Mouse (Mus musculus): ENCODE results near the gene 1110032F04Rik.
"Not testable (repeated sequence)": the region's sequence is repeated elsewhere in the genome, so short reads cannot be mapped to it uniquely, and the experiment has no call there.

Gene 1110032F04Rik

GRCm38 (mm10) chr3:68869211-68869690 is at the start of gene 1110032F04Rik:
Gene 1110032F04Rik, plus strand, starts transcription at chr3:68869586.
- DNase-seq (ENCODE audit: low read depth, low spot score) = peak; percentile 76

GRCm38 (mm10) chr3:68821406-68821805 is 48.0 kb upstream of the 1110032F04Rik start:
- DNase-seq (ENCODE audit: low read depth, low spot score) = no peak

GRCm38 (mm10) chr3:68821926-68822341 is 47.5 kb upstream of the 1110032F04Rik start:
- no peak for DNase-seq (ENCODE audit: low read depth, low spot score)

DNA sequence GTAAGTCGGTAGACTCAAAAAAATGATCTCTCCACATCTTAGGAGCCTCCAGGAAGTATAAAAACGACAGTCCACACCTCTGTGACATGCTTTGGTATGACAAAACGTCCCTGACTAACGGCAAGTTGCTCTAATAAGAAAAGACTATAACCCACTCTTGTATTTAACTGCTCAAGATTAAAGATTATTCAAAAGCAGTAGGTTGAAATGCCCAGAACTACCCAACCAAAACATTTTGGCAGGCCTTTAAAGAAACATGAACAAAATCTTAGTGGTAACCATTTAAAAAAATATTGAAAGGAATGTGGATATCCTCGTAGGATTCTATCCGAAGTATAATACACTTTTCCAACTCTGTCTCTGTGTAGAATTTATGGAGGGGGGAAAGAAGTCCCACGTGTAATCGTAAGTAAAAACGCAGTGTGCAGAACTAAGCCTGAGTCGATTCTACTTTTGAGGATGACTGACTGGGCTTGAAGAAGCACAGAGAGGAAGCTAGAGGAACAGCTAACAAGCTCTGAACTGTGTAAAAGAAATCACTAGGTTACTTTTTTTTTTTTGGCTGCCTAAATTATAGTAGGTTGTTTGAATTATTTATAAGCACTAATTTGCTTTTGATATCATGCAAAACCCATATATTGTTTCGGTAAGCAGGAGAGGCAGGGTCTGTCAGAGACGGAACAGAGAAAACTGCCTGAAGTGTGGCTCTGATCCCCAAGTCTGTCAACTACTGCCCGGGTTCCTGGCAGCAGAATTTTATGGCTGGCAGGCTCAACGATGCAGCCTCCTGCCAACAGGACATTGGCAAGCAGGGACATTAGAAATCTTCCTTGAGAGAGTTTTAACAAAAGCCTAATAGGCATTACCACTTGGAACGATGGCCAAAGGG is 45.3 kb upstream of the 1110032F04Rik start:
- no peak for DNase-seq (ENCODE audit: low read depth, low spot score)

DNA sequence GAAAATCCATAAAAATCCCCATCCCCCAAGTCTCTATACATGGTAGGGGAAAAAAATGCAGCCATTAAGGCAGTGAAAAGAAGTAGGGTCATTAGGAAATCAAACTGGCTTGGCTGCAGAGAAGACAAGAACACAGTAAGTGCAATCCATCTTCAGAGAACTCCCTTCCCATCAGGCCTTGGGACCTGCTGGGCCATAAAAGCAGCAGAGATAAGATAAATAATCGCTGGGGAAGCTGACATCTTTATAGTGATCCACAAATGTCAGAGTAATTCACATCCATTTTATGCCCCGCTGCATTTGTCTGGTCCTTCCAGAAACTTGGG is 44.7 kb upstream of the 1110032F04Rik start:
- no peak for DNase-seq (ENCODE audit: low read depth, low spot score)

GRCm38 (mm10) chr3:68825151-68825550 is 44.2 kb upstream of the 1110032F04Rik start:
- DNase-seq (ENCODE audit: low read depth, low spot score) = no peak

GRCm38 (mm10) chr3:68827671-68828070 is 41.7 kb upstream of the 1110032F04Rik start:
- no peak for DNase-seq (ENCODE audit: low read depth, low spot score)

GRCm38 (mm10) chr3:68829944-68830343 is 39.4 kb upstream of the 1110032F04Rik start:
- peak; percentile 56 for DNase-seq (ENCODE audit: low read depth, low spot score)

DNA sequence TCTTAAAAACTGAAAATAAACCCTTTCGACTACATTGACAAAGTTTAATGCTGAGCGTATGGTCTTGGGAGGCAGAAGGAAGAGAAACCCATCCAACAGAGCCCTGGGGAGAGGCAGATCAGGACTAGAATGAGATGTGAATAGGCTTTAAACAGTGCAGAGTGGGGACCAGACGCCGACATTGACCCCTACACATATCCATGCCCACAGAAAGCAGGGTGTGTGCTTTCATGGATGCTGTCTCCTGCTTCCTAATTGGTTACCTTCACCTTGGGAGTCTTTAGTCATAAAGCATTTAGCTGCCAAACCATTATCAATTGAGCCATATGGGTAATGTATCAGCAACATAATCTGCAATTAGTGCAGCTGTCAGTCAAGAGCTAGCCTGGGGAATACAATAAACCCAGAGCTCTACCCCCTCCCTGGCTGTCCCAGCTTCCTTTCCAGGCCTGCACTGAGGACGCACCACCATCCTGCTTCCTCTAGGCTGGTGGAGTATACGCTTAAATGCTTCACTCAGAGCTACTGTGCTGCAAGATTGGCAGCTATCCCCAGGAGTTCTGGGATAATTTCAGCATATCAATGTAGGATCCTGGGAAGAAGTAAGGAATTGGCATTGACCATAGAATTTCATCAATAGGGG is 32.4 kb upstream of the 1110032F04Rik start:
- no peak for DNase-seq (ENCODE audit: low read depth, low spot score)

- no peak for DNase-seq (ENCODE audit: low read depth, low spot score)
These were observed 29.2 kb upstream of the 1110032F04Rik start for GRCm38 (mm10) chr3:68840206-68840605.

- DNase-seq (ENCODE audit: low read depth, low spot score) = no peak
These were observed 25.4 kb upstream of the 1110032F04Rik start for GRCm38 (mm10) chr3:68844025-68844424.

GRCm38 (mm10) chr3:68848323-68848722 is 21.1 kb upstream of the 1110032F04Rik start:
- no peak for DNase-seq (ENCODE audit: low read depth, low spot score)

GRCm38 (mm10) chr3:68852414-68852813 is 17.0 kb upstream of the 1110032F04Rik start:
- no peak for DNase-seq (ENCODE audit: low read depth, low spot score)

GRCm38 (mm10) chr3:68869691-68870567 is 543 bp downstream of the 1110032F04Rik start:
- peak; percentile 77 for DNase-seq (ENCODE audit: low read depth, low spot score)

GRCm38 (mm10) chr3:68870568-68870950 is 1.2 kb downstream of the 1110032F04Rik start:
- peak; percentile 37 for DNase-seq (ENCODE audit: low read depth, low spot score)

- DNase-seq (ENCODE audit: low read depth, low spot score) = no peak
These were observed 4.7 kb downstream of the 1110032F04Rik start for GRCm38 (mm10) chr3:68874079-68874478.

GRCm38 (mm10) chr3:68886845-68887244 is 17.5 kb downstream of the 1110032F04Rik start:
- DNase-seq (ENCODE audit: low read depth, low spot score) = no peak

GRCm38 (mm10) chr3:68895426-68895825 is 26.0 kb downstream of the 1110032F04Rik start:
- no peak for DNase-seq (ENCODE audit: low read depth, low spot score)

GRCm38 (mm10) chr3:68897154-68897553 is 27.8 kb downstream of the 1110032F04Rik start:
- DNase-seq (ENCODE audit: low read depth, low spot score) = peak; percentile 24

GRCm38 (mm10) chr3:68902636-68903035 is 33.2 kb downstream of the 1110032F04Rik start:
- DNase-seq (ENCODE audit: low read depth, low spot score) = not testable (repeated sequence)

DNA sequence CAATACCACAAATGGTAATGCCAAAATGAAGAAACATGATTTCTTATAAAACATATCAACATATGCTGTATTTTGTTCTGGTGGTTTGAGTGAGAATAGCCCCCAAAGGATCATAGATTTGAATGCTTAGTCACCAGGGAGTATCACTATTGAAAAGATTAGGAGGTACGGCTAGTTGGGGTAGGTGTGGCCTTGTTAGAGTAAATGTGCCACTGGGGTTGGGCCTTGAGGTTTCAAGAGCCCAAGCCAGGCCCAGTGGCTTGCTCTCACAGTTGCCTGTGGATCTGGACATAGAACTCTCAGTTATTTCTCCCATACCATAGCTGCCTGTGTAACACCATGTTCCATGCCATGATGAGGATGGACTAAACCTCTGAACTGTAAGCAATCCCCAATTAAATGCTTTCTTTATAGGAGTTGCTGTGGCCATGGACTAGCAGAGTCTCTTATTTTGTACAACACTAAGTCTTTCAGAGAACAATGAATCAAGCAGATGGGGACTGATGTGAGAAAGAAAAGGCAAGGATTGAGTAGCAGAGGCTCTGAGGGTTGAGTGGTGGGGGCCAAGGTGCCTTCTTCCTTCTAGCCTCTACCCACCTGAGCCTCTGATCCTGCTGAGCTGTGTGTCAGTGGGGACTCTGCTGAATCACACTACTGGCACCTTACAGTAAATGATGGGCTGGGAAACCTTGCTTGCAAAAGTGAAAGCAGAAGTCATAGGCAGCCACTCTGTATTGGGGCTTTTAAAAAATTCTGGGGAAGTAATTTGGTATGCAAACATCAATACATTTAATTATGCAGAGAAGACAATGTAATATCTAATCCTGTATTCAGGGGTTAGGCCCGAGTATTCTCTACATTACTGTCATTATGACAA is 35.8 kb downstream of the 1110032F04Rik start:
- DNase-seq (ENCODE audit: low read depth, low spot score) = no peak
